Mouse (Mus musculus) heart, adult 2 months (tissue): ENCODE data around the gene Pelo. TPM values are rescaled to one million over a fixed set of nuclear protein-coding genes. Genes with fewer than 3 reads are reported as not detected.

Experiments used
- DNase-seq, 2 experiments: peaks; one replicate each; pipeline ENCODE4 v3.0.0; 2021
- H3K27ac ChIP-seq: fragments of 200-600 bp; 2 replicates; pipeline ENCODE4 v1.8.1; 2022
- H3K27me3 ChIP-seq: fragments of 200-500 bp; 2 replicates; pipeline ENCODE4 v1.6.1; 2012; ENCODE audit warnings: mild to moderate bottlenecking, low read length, inconsistent platforms, mixed read lengths; ENCODE audit not compliant: control insufficient read depth, insufficient read depth
- H3K36me3 ChIP-seq: fragments of 200-500 bp; 2 replicates; pipeline ENCODE4 v1.6.1; 2012; ENCODE audit warnings: low read length, inconsistent platforms; ENCODE audit not compliant: control insufficient read depth, insufficient read depth
- H3K4me1 ChIP-seq: fragments of 200-500 bp; 2 replicates; pipeline ENCODE4 v1.6.1; 2011; ENCODE audit warnings: low read length; ENCODE audit not compliant: control insufficient read depth, insufficient read depth
- H3K4me3 ChIP-seq: fragments of 200-600 bp; 2 replicates; pipeline ENCODE4 v1.8.1; 2022
- H3K79me2 ChIP-seq: fragments of 200-500 bp; replicated peaks from 2 replicates; pipeline ENCODE4 v1.6.1; 2012; ENCODE audit warnings: mild to moderate bottlenecking, inconsistent platforms, low read length, moderate library complexity, mixed read lengths; ENCODE audit not compliant: control insufficient read depth, insufficient read depth
- H3K9ac ChIP-seq: fragments of 200-500 bp; 2 replicates; pipeline ENCODE4 v1.6.1; 2012; ENCODE audit warnings: low read depth, mild to moderate bottlenecking, control low read depth, inconsistent platforms, low read length, mixed read lengths
- CTCF ChIP-seq: fragments of 200-600 bp; IDR thresholded peaks from 2 replicates; pipeline ENCODE4 v1.8.1; 2022; ENCODE audit warnings: antibody characterized with exemption, mild to moderate bottlenecking, moderate library complexity
- EP300 ChIP-seq: fragments of 200-500 bp; IDR thresholded peaks from 2 replicates; pipeline ENCODE4 v1.6.1; 2011; ENCODE audit warnings: low read depth, low read length, control low read depth; ENCODE audit not compliant: insufficient read depth
- POLR2A ChIP-seq: fragments of 200-500 bp; IDR thresholded peaks from 2 replicates; pipeline ENCODE4 v1.6.1; 2011; ENCODE audit warnings: mild to moderate bottlenecking, low read depth, low read length, control low read depth; ENCODE audit not compliant: insufficient read depth
- WGBS: fragments of 180-500 bp; shearing (Covaris S2); methylation state at CpG from one replicate; pipeline ENCODE4 v1.1.7; 2018; 5-methylcytosine and 5-hydroxymethylcytosine counted together
- intact Hi-C: fragments of 180-260 bp; cut with DNase I; formaldehyde crosslinking; loops from one replicate; pipeline ENCODE4 v1.15.1; 2025
- polyA plus RNA-seq: library from polyadenylated mRNA; depleted of rRNA; stranded (reverse); fragments of >200 nt; gene quantifications from 2 replicates; pipeline ENCODE4 v1.2.3, GENCODE M21; 2012
- total RNA-seq, 2 experiments: library from RNA; stranded (reverse); gene quantifications; 2 replicates each; pipeline ENCODE4 v1.2.3; 2021

The Pelo gene
- total and polyA plus RNA-seq, 3 experiments, result 15.6 to 18.0 (median 16.1) TPM

GRCm38 (mm10) chr13:115072386-115072785 lies 17.6 kb downstream of the Pelo start:
- intact Hi-C loops, result no loop called here
- Histone ChIP-seq H3K27me3 (no peaks in the 10 kb centered on the region), H3K27ac (no peak overlapping the region; the same call in 1 of the 2 replicates), H3K9ac (no peak overlapping the region), H3K79me2 (peaks cover 9% of the 10 kb centered on the region), H3K4me3 (no peak overlapping the region), H3K36me3 (peaks cover 18% of the 10 kb centered on the region), H3K4me1 (peaks cover 5% of the 10 kb centered on the region)
- TF ChIP-seq POLR2A (no peak), CTCF (no peak), EP300 (no peak)
- 76% methylated on average over 6 of the region's 6 CpGs for WGBS
- no peak for DNase-seq

- peaks cover 16% of the 10 kb centered on the region for H3K36me3 ChIP-seq
- 53% methylated on average over 3 of the region's 3 CpGs for WGBS
- no peak overlapping the region for H3K27ac ChIP-seq
- H3K79me2 ChIP-seq, result peaks cover 9% of the 10 kb centered on the region
- peaks cover 5% of the 10 kb centered on the region for H3K4me1 ChIP-seq
- TF ChIP-seq CTCF (no peak), EP300 (no peak), POLR2A (no peak)
- H3K27me3 ChIP-seq, result no peaks in the 10 kb centered on the region
- DNase-seq, result no peak
- no peak overlapping the region for H3K4me3 ChIP-seq
- intact Hi-C loops, result no loop called here
- no peak overlapping the region for H3K9ac ChIP-seq
These were observed 18.6 kb downstream of the Pelo start for GRCm38 (mm10) chr13:115071431-115071830.

GRCm38 (mm10) chr13:115067968-115068330 lies 22.0 kb downstream of the Pelo start:
- TF ChIP-seq CTCF (no peak), EP300 (no peak), POLR2A (no peak)
- 92% methylated on average over 1 of the region's 1 CpGs for WGBS
- Histone ChIP-seq H3K27me3 (no peaks in the 10 kb centered on the region), H3K27ac (no peak overlapping the region), H3K9ac (no peak overlapping the region), H3K36me3 (peaks cover 12% of the 10 kb centered on the region), H3K4me1 (peaks cover 1% of the 10 kb centered on the region), H3K79me2 (peaks cover 4% of the 10 kb centered on the region; the same call in 1 of the 2 replicates), H3K4me3 (no peak overlapping the region)
- intact Hi-C loops, result no loop called here
- DNase-seq, result no peak

- no peak for TF ChIP-seq POLR2A
- no peak for TF ChIP-seq EP300
- TF ChIP-seq CTCF, result no peak
- no peak overlapping the region for H3K4me3 ChIP-seq
- no peak overlapping the region for H3K9ac ChIP-seq
- H3K27me3 ChIP-seq, result no peaks in the 10 kb centered on the region
- peaks cover 1% of the 10 kb centered on the region for H3K4me1 ChIP-seq
- no peak for DNase-seq
- peaks cover 8% of the 10 kb centered on the region for H3K36me3 ChIP-seq
- peaks cover 4% of the 10 kb centered on the region; the same call in 1 of the 2 replicates for H3K79me2 ChIP-seq
- intact Hi-C loops, result no loop called here
- no peak overlapping the region for H3K27ac ChIP-seq
- WGBS, result 92% methylated on average over 4 of the region's 4 CpGs
These were observed 22.5 kb downstream of the Pelo start for GRCm38 (mm10) chr13:115067324-115067967.

- DNase-seq, result no peak
- Histone ChIP-seq H3K4me3 (no peak overlapping the region), H3K36me3 (peaks cover 27% of the 10 kb centered on the region), H3K27ac (peak overlapping the region; percentile 18; the same call in 1 of the 2 replicates), H3K79me2 (peaks cover 1% of the 10 kb centered on the region; the same call in 1 of the 2 replicates), H3K9ac (no peak overlapping the region), H3K27me3 (no peaks in the 10 kb centered on the region), H3K4me1 (peaks cover 6% of the 10 kb centered on the region)
- 47% methylated on average over 5 of the region's 5 CpGs for WGBS
- intact Hi-C loops, result no loop called here
- TF ChIP-seq EP300, result no peak
- TF ChIP-seq CTCF, result no peak
- no peak for TF ChIP-seq POLR2A
These were observed 32.4 kb downstream of the Pelo start for GRCm38 (mm10) chr13:115057555-115057954.

GRCm38 (mm10) chr13:115054783-115055182 lies 35.2 kb downstream of the Pelo start:
- Histone ChIP-seq H3K36me3 (peaks cover 37% of the 10 kb centered on the region), H3K4me3 (no peak overlapping the region), H3K79me2 (no peaks in the 10 kb centered on the region), H3K4me1 (peaks cover 9% of the 10 kb centered on the region), H3K27me3 (no peaks in the 10 kb centered on the region), H3K27ac (peak overlapping the region; percentile 26), H3K9ac (peak overlapping the region; percentile 63; the same call in 1 of the 2 replicates)
- peak in 1 of 2 experiments; percentile 33 for DNase-seq
- intact Hi-C loops, result no loop called here
- no peak for TF ChIP-seq POLR2A
- no peak for TF ChIP-seq CTCF
- TF ChIP-seq EP300, result no peak
- WGBS, result 30% methylated on average over 9 of the region's 9 CpGs
